Mouse (Mus musculus) intestine, embryonic 15.5 days (tissue): ENCODE results near the gene Cdk1. TPM values are rescaled to one million over a fixed set of nuclear protein-coding genes. Genes with fewer than 3 reads are reported as not detected.
"Not testable (repeated sequence)": the region's sequence is repeated elsewhere in the genome, so short reads cannot be mapped to it uniquely, and the experiment has no call there.

ENCODE experiments used
- ATAC-seq: fragments of 200-750 bp; cut with Nextera tagmentation; 2 replicates; pipeline ENCODE4 v1.8.0; 2017; ENCODE audit warnings: moderate TSS enrichment, moderate library complexity
- H3K27ac ChIP-seq: fragments of 300-500 bp; sonication (generic); 2 replicates; pipeline ENCODE4 v1.5.1; 2015; ENCODE audit warnings: mild to moderate bottlenecking, inconsistent platforms
- H3K27me3 ChIP-seq: fragments of 300-500 bp; sonication (generic); replicated peaks from 2 replicates; pipeline ENCODE4 v1.6.1; 2015; ENCODE audit warnings: inconsistent platforms
- H3K36me3 ChIP-seq: fragments of 300-500 bp; sonication (generic); 2 replicates; pipeline ENCODE4 v1.6.1; 2015; ENCODE audit warnings: inconsistent platforms
- H3K4me1 ChIP-seq: fragments of 300-500 bp; sonication (generic); replicated peaks from 2 replicates; pipeline ENCODE4 v1.6.1; 2015; ENCODE audit warnings: inconsistent platforms
- H3K4me2 ChIP-seq: fragments of 300-500 bp; sonication (generic); replicated peaks from 2 replicates; pipeline ENCODE4 v1.6.1; 2015; ENCODE audit warnings: mild to moderate bottlenecking, inconsistent platforms
- H3K4me3 ChIP-seq: fragments of 300-500 bp; sonication (generic); replicated peaks from 2 replicates; pipeline ENCODE4 v1.5.1; 2015; ENCODE audit warnings: inconsistent platforms
- H3K9ac ChIP-seq: fragments of 300-500 bp; sonication (generic); 2 replicates; pipeline ENCODE4 v1.6.1; 2015; ENCODE audit warnings: inconsistent platforms
- H3K9me3 ChIP-seq: fragments of 300-500 bp; sonication (generic); 2 replicates; pipeline ENCODE4 v1.6.1; 2016; ENCODE audit warnings: inconsistent platforms
- WGBS: fragments of 180-500 bp; shearing (Covaris S2); methylation state at CpG from one replicate; pipeline ENCODE4 v1.1.7; 2015; 5-methylcytosine and 5-hydroxymethylcytosine counted together
- polyA plus RNA-seq: library from polyadenylated mRNA; unstranded; fragments of >200 nt; fragmentation: Nextera tagmentation; extraction: Ambion mirVana; gene quantifications from 2 replicates; pipeline ENCODE4 v1.2.1, GENCODE M21; 2015

Cdk1 gene
- polyA plus RNA-seq, 1 experiment from 2014 or later: 414 TPM

DNA sequence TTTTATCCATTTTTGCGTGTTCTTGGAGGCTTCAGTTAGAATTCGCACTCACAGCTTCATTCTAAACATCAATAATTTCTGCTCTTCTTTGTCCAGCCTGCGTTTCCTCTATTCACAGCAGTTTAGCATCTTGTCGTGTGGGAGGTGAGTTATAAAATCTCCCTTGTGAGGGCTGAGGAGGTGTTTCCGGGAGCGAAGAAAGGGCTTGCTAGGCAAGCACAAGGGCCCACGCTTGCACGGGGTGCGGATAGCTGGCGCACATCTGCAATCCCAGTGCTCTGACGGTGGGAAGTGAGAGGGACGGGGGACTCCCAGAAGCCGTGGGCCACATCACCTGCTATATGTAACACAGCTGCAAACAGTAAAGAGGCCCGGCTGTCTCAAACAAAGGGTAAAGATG is 19.3 kb upstream of the Cdk1 start:
- 76% methylated on average over 14 of the region's 14 CpGs for WGBS

DNA sequence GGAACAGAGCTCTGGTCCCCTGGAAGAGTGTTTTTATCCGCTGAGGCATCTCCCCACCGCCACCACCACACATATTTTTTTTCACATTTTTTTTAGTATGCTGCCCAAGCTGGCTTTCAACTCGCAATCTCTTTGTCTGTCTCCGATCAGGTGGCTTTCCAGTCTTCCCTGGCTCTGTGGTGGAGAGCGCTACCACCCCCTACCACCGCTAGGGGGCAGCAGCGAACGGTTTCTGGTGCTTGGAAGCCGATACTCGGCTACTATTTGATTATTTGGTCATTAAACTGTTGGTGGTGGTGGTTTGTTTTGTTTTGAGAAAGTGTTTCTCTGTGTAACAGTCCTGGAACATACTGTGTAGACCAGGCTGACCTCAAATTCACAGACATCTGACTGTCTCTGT is 18.7 kb upstream of the Cdk1 start:
- no peak overlapping the region for H3K9ac ChIP-seq
- no peak for ATAC-seq
- 17% methylated on average over 10 of the region's 10 CpGs for WGBS

More for the DNA sequence above, 19.3 kb upstream of the Cdk1 start:
- no peaks in the 10 kb centered on the region for H3K36me3 ChIP-seq
- ATAC-seq: no peak
- H3K4me3 ChIP-seq: no peak overlapping the region
- H3K27ac ChIP-seq: no peak overlapping the region
- H3K27me3 ChIP-seq: no peaks in the 10 kb centered on the region
- H3K4me1 ChIP-seq: no peaks in the 10 kb centered on the region
- no peaks in the 10 kb centered on the region for H3K9me3 ChIP-seq
- H3K9ac ChIP-seq: no peak overlapping the region
- no peak overlapping the region for H3K4me2 ChIP-seq

DNA sequence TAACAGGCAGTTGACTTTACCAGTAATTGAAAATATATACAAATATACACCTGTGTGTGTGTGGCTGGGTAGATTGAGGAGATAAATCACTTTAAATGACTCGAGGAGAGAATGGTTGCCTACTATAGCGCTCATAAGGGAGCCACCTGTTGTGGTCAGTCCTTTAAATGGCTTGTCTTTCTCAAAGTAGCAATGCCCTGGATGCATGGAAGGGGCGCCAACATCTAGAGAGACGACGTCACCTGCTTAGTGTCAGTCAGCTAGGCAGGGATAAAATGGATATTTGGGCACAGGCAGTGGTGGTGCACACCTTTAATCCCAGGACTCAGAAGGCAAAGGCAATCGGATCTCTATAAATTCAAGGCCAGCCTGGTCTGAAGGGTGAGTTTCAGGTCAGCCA is 16.6 kb upstream of the Cdk1 start:
- Histone ChIP-seq H3K27ac (no peak overlapping the region), H3K9me3 (no peaks in the 10 kb centered on the region), H3K9ac (no peak overlapping the region), H3K4me3 (no peak overlapping the region), H3K4me1 (no peaks in the 10 kb centered on the region), H3K27me3 (no peaks in the 10 kb centered on the region), H3K36me3 (no peaks in the 10 kb centered on the region), H3K4me2 (no peak overlapping the region)
- ATAC-seq: no peak
- WGBS: 67% methylated on average over 6 of the region's 6 CpGs

More for the DNA sequence above, 18.7 kb upstream of the Cdk1 start:
- no peaks in the 10 kb centered on the region for H3K4me1 ChIP-seq
- H3K9me3 ChIP-seq: no peaks in the 10 kb centered on the region
- H3K4me2 ChIP-seq: no peak overlapping the region
- H3K27me3 ChIP-seq: no peaks in the 10 kb centered on the region
- H3K4me3 ChIP-seq: no peak overlapping the region
- H3K27ac ChIP-seq: no peak overlapping the region
- H3K36me3 ChIP-seq: no peaks in the 10 kb centered on the region

DNA sequence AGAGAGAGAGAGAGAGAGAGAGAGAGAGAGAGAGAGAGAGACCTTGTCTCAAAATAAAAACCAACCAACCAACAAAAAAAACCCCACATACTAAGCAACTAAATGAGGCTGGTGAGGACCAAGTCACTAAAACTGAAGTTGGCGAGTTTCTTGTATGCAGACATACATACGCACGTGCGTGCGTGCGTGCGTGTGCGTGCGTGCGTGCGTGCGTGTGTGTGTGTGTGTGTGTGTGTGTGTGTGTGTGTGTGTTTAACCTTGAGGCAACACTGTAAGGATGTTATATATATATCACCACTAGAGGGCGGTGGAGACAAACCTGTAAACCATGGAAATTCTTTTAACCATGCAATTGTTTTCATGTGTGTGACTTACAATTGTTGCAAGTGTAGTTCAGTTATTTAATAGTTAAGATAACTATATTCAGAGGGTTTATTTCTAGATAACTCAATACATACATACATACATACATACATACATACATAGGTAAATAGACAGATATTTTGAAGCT is 14.2 kb upstream of the Cdk1 start:
- H3K4me3 ChIP-seq: no peak overlapping the region
- no peak overlapping the region for H3K9ac ChIP-seq
- H3K27me3 ChIP-seq: no peaks in the 10 kb centered on the region
- H3K36me3 ChIP-seq: no peaks in the 10 kb centered on the region
- WGBS: 86% methylated on average over 13 of the region's 13 CpGs
- no peaks in the 10 kb centered on the region for H3K9me3 ChIP-seq
- H3K27ac ChIP-seq: no peak overlapping the region
- ATAC-seq: no peak
- no peak overlapping the region for H3K4me2 ChIP-seq
- no peaks in the 10 kb centered on the region for H3K4me1 ChIP-seq

DNA sequence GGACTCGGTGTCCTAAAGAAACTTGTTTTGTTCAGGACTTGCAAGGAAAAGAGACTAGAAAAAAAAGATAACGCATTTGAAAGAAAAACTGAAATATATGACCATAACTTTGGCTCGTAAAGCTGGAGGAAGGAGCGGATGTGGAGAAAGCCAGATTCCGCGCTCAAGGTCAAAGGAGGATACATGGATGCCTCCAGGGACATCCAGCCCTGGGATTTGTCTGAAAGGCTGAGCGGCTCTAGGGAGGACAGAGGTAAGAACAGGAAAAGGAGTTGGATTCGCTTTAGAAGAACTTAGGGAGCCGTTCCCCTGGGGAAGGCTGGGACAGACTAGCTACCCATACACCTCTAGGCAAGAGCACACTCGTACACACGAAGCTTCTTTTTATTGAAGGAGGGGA is 13.5 kb upstream of the Cdk1 start:
- Histone ChIP-seq H3K4me3 (no peak overlapping the region), H3K9me3 (no peaks in the 10 kb centered on the region), H3K4me1 (no peaks in the 10 kb centered on the region), H3K27me3 (no peaks in the 10 kb centered on the region), H3K27ac (no peak overlapping the region), H3K4me2 (no peak overlapping the region), H3K9ac (no peak overlapping the region), H3K36me3 (no peaks in the 10 kb centered on the region)
- WGBS: 68% methylated on average over 11 of the region's 11 CpGs
- ATAC-seq: no peak

DNA sequence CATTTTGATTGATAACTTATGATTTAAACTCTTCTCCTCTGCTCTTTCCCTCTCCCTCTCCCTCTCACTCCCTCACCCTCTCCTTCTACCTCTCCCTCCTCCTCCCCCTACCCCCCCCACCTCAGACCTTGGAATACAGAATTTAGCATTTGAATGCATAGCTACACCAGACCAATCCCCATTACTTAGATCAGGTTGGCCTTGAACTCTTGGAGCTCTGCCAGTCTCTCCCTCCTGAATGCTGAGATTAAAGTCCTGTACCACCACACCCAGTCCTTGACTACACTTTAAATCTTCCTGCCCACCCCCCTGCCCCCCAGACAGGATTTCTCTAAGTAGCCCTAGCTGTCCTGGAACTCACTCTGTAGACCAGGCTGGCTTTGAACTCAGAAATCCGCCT is 6.9 kb upstream of the Cdk1 start:
- no peak overlapping the region for H3K4me2 ChIP-seq
- H3K36me3 ChIP-seq: no peaks in the 10 kb centered on the region
- H3K9me3 ChIP-seq: no peaks in the 10 kb centered on the region
- no peak for ATAC-seq
- no peak overlapping the region for H3K4me3 ChIP-seq
- H3K4me1 ChIP-seq: no peaks in the 10 kb centered on the region
- H3K9ac ChIP-seq: no peak overlapping the region
- 91% methylated on average over 1 of the region's 1 CpGs for WGBS
- no peak overlapping the region for H3K27ac ChIP-seq
- no peaks in the 10 kb centered on the region for H3K27me3 ChIP-seq

DNA sequence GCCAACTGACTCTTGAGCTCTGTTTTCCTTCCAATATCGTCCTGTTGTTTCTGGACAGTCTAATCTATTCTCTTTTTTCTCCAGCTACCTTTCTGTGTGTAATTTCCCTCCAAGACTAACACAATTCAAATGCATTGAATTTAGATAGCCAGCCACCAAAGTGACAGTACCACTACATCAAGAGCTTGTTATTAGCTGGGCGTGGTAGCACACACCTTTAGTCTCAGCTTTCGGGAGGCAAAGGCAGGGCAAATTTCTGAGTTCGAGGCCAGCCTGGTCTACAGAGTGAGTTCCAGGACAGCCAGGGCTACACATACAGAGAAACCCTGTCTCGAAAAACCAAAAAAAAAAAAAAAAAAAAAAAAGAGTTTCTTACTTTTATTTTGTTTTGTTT is 345 bp upstream of the Cdk1 start:
- peak overlapping the region; percentile 84 for H3K4me3 ChIP-seq
- not testable (repeated sequence) for H3K36me3 ChIP-seq, H3K27me3 ChIP-seq, H3K9ac ChIP-seq, H3K9me3 ChIP-seq
- H3K4me1 ChIP-seq: peaks cover 23% of the 10 kb centered on the region
- ATAC-seq: peak; percentile 24
- H3K27ac ChIP-seq: peak overlapping the region; percentile 48; the same call in 1 of the 2 replicates
- peak overlapping the region; percentile 72 for H3K4me2 ChIP-seq
- WGBS: 33% methylated on average over 5 of the region's 5 CpGs

DNA sequence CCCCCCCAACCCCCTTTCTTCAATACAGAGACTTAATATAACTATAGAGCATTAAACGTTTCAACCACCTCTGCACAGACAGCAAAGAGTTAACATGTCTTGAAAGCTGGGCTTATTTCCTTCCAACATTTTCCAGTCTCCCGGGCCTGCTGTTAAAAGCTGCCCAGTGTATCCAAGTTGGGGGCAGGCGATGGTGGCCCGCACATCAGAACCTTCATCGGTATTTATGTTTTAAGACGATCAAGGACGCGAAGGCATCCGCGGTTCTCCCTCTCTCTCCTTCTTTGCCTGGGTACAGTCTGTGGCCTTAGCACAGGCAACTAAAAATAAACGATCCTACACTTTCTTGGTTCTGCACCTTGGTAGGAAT is 911 bp downstream of the Cdk1 start:
- 0% methylated on average over 11 of the region's 11 CpGs for WGBS
- H3K4me1 ChIP-seq: peaks cover 28% of the 10 kb centered on the region
- ATAC-seq: no peak

DNA sequence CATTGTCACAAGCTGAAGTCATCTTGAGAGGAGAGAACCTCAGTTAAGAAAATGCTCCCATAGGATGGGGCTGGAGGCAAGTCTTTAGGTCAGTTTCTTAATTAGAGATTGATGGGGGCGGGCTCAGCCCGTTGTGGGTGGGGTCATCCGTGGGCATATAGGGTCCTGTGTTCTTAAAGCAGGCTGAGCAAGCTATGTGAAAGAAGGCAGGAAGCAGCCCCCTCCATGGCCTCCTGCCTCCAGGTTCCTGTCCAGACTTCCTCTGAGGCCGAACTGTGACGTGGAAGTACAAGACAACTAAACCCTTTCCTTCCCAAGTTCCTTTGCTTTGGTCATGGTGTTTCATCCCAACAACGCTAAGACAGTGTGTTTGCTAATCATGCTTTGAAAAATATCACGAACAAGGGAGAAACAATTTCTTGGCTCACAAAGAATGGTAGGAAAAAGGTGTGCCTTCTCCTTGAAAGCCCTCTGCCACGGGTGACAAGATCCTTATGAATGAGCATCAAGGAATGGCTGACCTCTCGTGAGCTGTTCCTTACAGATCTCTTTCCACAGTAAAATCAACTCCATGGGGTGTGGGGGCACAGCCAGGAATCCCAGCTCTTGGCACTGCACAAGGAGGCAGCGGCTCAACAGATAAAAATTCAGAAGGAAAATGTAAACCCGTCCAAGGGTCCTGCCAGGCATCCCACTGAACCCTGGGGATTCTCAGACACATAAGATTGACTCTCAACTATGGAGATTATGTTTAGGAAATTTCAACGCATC is 1.5 kb downstream of the Cdk1 start:
- Histone ChIP-seq H3K4me2 (peak overlapping the region; percentile 72), H3K9ac (peak overlapping the region; percentile 83), H3K4me3 (peak overlapping the region; percentile 84), H3K27me3 (no peaks in the 10 kb centered on the region), H3K36me3 (peaks cover 14% of the 10 kb centered on the region), H3K4me1 (peaks cover 28% of the 10 kb centered on the region), H3K9me3 (no peaks in the 10 kb centered on the region), H3K27ac (peak overlapping the region; percentile 72)
- 7% methylated on average over 12 of the region's 12 CpGs for WGBS
- 0 out of 2 replicates have a peak, but pooled peaks have one; percentile 10 for ATAC-seq

More for the DNA sequence above, 911 bp downstream of the Cdk1 start:
- Histone ChIP-seq H3K4me2 (peak overlapping the region; percentile 72), H3K9ac (peak overlapping the region; percentile 83), H3K27me3 (no peaks in the 10 kb centered on the region), H3K27ac (peak overlapping the region; percentile 72), H3K9me3 (no peaks in the 10 kb centered on the region), H3K4me3 (peak overlapping the region; percentile 84), H3K36me3 (peaks cover 14% of the 10 kb centered on the region)

DNA sequence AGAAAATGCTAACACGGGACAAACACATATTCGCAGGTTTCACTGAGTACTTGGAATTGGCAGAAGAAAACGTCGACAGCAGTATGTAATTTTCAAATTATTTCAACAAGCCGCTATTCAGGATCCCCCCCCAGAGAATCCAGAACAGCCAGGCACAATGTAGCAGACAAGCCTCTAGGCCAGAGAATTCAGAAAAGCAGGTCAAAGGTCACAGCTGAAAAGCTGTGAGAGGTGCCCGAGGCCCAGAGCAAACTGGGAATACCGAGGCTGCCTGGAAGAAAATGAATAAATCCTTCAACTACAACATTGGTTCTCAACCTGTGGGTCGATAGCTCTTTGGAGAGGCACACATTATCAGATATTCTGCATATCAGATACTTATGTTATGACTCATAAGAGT is 4.5 kb downstream of the Cdk1 start:
- peaks cover 28% of the 10 kb centered on the region for H3K4me1 ChIP-seq
- no peak overlapping the region for H3K9ac ChIP-seq
- peaks cover 33% of the 10 kb centered on the region for H3K36me3 ChIP-seq
- 56% methylated on average over 8 of the region's 8 CpGs for WGBS
- ATAC-seq: no peak
- H3K9me3 ChIP-seq: no peaks in the 10 kb centered on the region
- H3K4me3 ChIP-seq: no peak overlapping the region
- H3K27ac ChIP-seq: no peak overlapping the region
- no peaks in the 10 kb centered on the region for H3K27me3 ChIP-seq
- H3K4me2 ChIP-seq: 0 out of 2 replicates have a peak overlapping the region, but pooled peaks have one; percentile 12

DNA sequence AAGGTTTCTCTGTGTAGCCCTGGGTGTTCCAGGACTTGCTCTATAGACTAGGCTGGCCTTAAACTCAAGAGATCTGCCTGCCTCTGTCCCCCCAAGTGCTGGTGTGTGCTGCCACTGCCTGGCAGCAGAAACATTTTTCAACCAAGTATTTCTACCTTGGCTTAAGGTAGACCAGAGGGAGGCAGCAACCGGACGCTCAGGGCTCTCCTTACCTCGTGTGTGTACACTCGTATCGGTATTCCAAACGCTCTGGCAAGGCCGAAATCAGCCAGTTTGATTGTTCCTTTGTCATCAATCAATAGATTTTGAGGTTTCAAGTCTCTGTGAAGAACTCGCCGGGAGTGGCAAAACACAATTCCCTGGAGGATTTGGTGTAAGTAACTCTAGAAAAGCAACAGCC is 10.4 kb downstream of the Cdk1 start:
- WGBS: 90% methylated on average over 9 of the region's 9 CpGs
- H3K4me2 ChIP-seq: no peak overlapping the region
- no peak overlapping the region for H3K27ac ChIP-seq
- H3K27me3 ChIP-seq: no peaks in the 10 kb centered on the region
- H3K4me3 ChIP-seq: no peak overlapping the region
- no peaks in the 10 kb centered on the region for H3K9me3 ChIP-seq
- H3K9ac ChIP-seq: no peak overlapping the region
- H3K4me1 ChIP-seq: no peaks in the 10 kb centered on the region; the same call in 1 of the 2 replicates
- peaks cover 63% of the 10 kb centered on the region for H3K36me3 ChIP-seq
- ATAC-seq: no peak

DNA sequence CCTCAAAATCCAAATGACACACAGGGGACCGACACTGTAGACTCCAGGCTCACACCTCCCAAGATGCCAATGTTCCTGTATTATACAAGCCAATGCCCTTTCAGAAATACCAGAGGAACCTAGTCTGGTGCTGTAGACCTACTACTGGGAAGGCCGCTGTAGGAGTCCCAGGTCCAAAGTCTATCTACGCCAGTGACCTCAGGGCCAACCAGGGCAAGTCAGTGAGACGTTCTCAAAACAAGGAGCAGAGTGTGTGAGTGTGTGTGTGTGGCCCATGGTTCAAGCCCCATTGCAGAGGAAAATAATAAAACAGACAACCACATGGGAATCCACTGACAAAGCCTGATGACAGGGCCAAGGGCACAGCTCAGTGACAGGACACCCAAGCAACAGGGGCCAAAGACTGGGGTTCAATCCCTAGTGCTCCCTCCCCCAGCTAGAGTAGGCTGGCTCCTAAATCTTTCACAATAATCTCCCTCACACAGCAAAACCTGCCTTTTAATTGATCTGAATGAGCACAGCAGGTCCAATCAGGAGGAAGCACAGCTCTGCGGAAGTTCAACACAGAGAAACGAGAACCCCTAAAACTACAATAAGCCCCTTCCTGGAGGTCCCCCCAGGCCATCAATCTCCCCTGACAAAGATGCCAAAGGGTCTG is 11.0 kb downstream of the Cdk1 start:
- Histone ChIP-seq H3K9ac (no peak overlapping the region), H3K27ac (no peak overlapping the region), H3K4me3 (no peak overlapping the region), H3K36me3 (peaks cover 68% of the 10 kb centered on the region), H3K4me2 (no peak overlapping the region), H3K4me1 (no peaks in the 10 kb centered on the region; the same call in 1 of the 2 replicates), H3K27me3 (no peaks in the 10 kb centered on the region), H3K9me3 (no peaks in the 10 kb centered on the region)
- peak; percentile 48; the same call in 1 of the 2 replicates for ATAC-seq
- WGBS: 69% methylated on average over 6 of the region's 6 CpGs
